Mouse (Mus musculus): ENCODE data around the gene Pbx1.

- TF ChIP-seq CTCF (IDR thresholded peaks at IDR 0.05; ENCODE audit: control insufficient read depth, insufficient read depth, insufficient replicate concordance, low read depth, low read length) (no peak), POLR2A (IDR thresholded peaks at IDR 0.05; ENCODE audit: control insufficient read depth, low read depth, low read length) (no peak)
Measured at GRCm38 (mm10) chr1:168071974-168072373, 360.1 kb downstream of the Pbx1 start.
